Mouse (Mus musculus) midbrain, postnatal 0 days (tissue): ENCODE data around the gene Dnajc1. TPM values are rescaled to one million over a fixed set of nuclear protein-coding genes. Genes with fewer than 3 reads are reported as not detected.

ENCODE experiments used
- ATAC-seq: fragments of 200-750 bp; cut with Nextera tagmentation; 2 replicates; pipeline ENCODE4 v1.8.0; 2017; ENCODE audit warnings: moderate number of reproducible peaks, mild to moderate bottlenecking, moderate TSS enrichment, moderate library complexity; ENCODE audit not compliant: low FRiP score
- DNase-seq: peaks from one replicate; pipeline ENCODE4 v3.0.0-alpha.2; 2015; ENCODE audit warnings: low spot score
- H3K27ac ChIP-seq: fragments of 300-500 bp; sonication (generic); 2 replicates; pipeline ENCODE4 v1.5.1; 2014; ENCODE audit warnings: low read depth, mild to moderate bottlenecking, low read length, mixed read lengths
- H3K27me3 ChIP-seq: fragments of 300-500 bp; sonication (generic); 2 replicates; pipeline ENCODE4 v1.6.1; 2014; ENCODE audit warnings: low read length, control low read depth, mixed read lengths; ENCODE audit not compliant: insufficient read depth
- H3K36me3 ChIP-seq: fragments of 300-500 bp; sonication (generic); 2 replicates; pipeline ENCODE4 v1.6.1; 2014; ENCODE audit warnings: low read length, control low read depth, mixed read lengths; ENCODE audit not compliant: insufficient read depth
- H3K4me1 ChIP-seq: fragments of 300-500 bp; sonication (generic); 2 replicates; pipeline ENCODE4 v1.6.1; 2014; ENCODE audit warnings: mild to moderate bottlenecking, control low read depth, antibody characterized with exemption, low read length, mixed read lengths; ENCODE audit not compliant: insufficient read depth
- H3K4me2 ChIP-seq: fragments of 300-500 bp; sonication (generic); 2 replicates; pipeline ENCODE4 v1.6.1; 2014; ENCODE audit warnings: low read depth, mild to moderate bottlenecking, low read length, mixed read lengths; ENCODE audit not compliant: poor library complexity, severe bottlenecking
- H3K4me3 ChIP-seq: fragments of 300-500 bp; sonication (generic); 2 replicates; pipeline ENCODE4 v1.5.1; 2014; ENCODE audit warnings: low read depth, mild to moderate bottlenecking, low read length, moderate library complexity
- H3K9ac ChIP-seq: fragments of 300-500 bp; sonication (generic); replicated peaks from 2 replicates; pipeline ENCODE4 v1.6.1; 2014; ENCODE audit warnings: mild to moderate bottlenecking, low read length, moderate library complexity, mixed read lengths; ENCODE audit not compliant: poor library complexity, severe bottlenecking
- H3K9me3 ChIP-seq: fragments of 300-500 bp; sonication (generic); 2 replicates; pipeline ENCODE4 v1.6.1; 2016; ENCODE audit warnings: low read length, control low read depth
- CTCF ChIP-seq: IDR thresholded peaks from 2 replicates; pipeline ENCODE4 v1.5.1; 2016; ENCODE audit warnings: antibody characterized with exemption, mild to moderate bottlenecking
- WGBS: fragments of 180-500 bp; shearing (Covaris S2); extraction: QIAGEN DNeasy Blood & Tissue Kit; methylation state at CpG from one replicate; pipeline ENCODE4 v1.1.7; 2014; 5-methylcytosine and 5-hydroxymethylcytosine counted together
- polyA plus RNA-seq: library from polyadenylated mRNA; unstranded; fragments of >200 nt; fragmentation: Nextera tagmentation; extraction: Ambion mirVana; gene quantifications from 2 replicates; pipeline ENCODE4 v1.2.1, GENCODE M21; 2015
- total RNA-seq: library from RNA; depleted of rRNA; stranded (reverse); fragments of >200 nt; gene quantifications from 2 replicates; pipeline ENCODE4 v1.2.3, GENCODE M21; 2014

The Dnajc1 gene
- total and polyA plus RNA-seq, 2 experiments from 2014 or later: 14.4 to 19.1 TPM

DNA sequence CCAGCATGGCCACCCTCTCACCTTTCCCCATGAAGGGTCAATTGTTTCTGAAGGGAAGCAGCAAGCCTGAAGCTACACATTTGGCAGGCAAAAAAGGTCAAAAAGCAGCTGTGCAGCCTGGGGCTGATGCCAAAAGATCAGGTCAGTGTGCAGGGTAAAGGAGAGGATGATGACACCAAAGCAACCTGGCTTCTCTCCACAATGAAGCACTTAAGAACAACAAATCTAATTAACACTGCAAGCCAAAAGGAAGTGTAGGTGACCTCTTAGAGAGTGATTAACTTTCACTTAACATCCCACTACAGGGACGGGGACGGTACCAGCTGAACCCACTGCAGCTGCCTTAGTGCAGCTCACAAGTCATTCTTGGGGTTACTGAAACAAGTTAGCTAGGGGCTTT is 163.4 kb downstream of the Dnajc1 start:
- H3K27me3 ChIP-seq: no peaks in the 10 kb centered on the region
- DNase-seq: no peak
- H3K4me1 ChIP-seq: no peaks in the 10 kb centered on the region
- no peaks in the 10 kb centered on the region for H3K36me3 ChIP-seq
- H3K9ac ChIP-seq: no peak overlapping the region
- ATAC-seq: no peak
- H3K4me3 ChIP-seq: no peak overlapping the region
- H3K27ac ChIP-seq: no peak overlapping the region
- WGBS: 34% methylated on average over 2 of the region's 2 CpGs
- H3K9me3 ChIP-seq: no peaks in the 10 kb centered on the region
- H3K4me2 ChIP-seq: no peak overlapping the region
- TF ChIP-seq CTCF: no peak

DNA sequence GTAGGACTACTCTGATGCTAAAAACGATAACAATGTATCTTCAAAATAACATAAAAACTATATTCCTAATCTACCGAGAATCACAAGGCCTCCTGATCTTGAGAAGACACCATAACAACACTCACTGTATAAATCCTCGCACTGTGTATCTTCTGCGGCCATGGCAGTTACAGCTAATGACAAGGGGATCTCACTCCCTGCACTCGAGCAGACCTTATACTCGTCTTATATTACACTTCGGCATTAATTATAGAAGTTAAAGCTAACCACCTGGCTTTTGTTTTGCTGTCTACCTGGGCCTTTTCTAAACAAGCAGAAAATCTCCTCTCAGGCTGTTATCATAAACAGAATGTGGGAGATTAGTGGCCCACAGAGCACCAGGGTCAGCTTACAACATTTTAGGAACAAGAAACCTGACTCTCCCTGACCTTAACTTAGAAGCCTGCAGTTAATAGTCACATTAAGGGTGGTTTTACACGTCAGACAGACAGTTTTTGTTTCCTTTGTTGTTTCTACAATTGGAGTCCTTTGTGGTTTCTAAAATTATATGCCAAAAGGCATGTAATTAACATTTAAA is 164.1 kb downstream of the Dnajc1 start:
- no peak for DNase-seq
- Histone ChIP-seq H3K4me1 (no peaks in the 10 kb centered on the region), H3K4me3 (no peak overlapping the region), H3K27me3 (no peaks in the 10 kb centered on the region), H3K9ac (no peak overlapping the region), H3K9me3 (no peaks in the 10 kb centered on the region), H3K4me2 (no peak overlapping the region), H3K36me3 (no peaks in the 10 kb centered on the region), H3K27ac (no peak overlapping the region)
- ATAC-seq: no peak
- WGBS: 80% methylated on average over 8 of the region's 8 CpGs
- TF ChIP-seq CTCF: no peak

DNA sequence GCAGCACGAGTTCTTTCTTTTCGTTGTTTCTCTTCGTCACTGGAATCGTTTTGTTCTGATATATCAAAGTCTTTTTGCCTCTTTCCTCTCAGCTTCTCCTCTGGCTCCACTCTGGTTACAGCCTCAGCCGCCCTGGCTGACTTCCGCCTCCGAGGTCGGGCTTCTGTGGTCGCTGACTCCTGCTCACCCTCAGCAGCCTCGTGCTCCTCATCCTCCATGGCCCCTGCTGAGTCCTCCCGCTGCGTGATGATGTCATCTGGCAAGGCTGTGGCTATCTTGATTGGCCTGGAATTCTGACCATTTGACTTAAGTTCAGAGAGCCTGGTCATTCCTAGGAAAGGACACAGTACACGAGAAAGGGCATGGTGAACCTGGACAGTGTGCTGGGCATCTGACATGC is 173.1 kb downstream of the Dnajc1 start:
- no peaks in the 10 kb centered on the region for H3K4me1 ChIP-seq
- no peak for TF ChIP-seq CTCF
- no peak overlapping the region for H3K27ac ChIP-seq
- no peak overlapping the region for H3K4me3 ChIP-seq
- H3K4me2 ChIP-seq: no peak overlapping the region
- no peaks in the 10 kb centered on the region for H3K9me3 ChIP-seq
- H3K9ac ChIP-seq: no peak overlapping the region
- ATAC-seq (no peak), DNase-seq (no peak)
- H3K36me3 ChIP-seq: peaks cover 22% of the 10 kb centered on the region
- 82% methylated on average over 13 of the region's 13 CpGs for WGBS
- H3K27me3 ChIP-seq: no peaks in the 10 kb centered on the region

DNA sequence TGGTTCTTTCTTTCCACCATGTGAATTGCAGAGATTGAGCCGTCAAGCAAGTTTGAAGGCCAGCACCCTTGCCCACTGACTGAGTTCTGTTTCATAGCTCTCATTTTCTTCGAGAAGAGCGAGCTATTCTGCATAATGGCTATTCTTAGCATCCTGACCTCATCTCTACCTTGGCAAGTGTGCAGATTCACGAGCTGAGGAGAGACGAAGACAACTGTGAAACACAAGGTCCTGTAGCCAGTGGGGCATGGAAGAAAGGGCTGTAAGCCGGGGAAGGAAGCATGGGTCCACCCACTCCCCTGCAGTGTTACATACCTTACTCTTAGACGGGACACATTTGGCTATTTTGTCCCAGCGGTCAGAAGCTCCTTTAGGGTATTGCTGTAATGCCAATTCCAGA is 173.5 kb downstream of the Dnajc1 start:
- Histone ChIP-seq H3K4me2 (no peak overlapping the region), H3K9me3 (no peaks in the 10 kb centered on the region), H3K27me3 (no peaks in the 10 kb centered on the region), H3K36me3 (peaks cover 24% of the 10 kb centered on the region), H3K4me1 (no peaks in the 10 kb centered on the region), H3K9ac (no peak overlapping the region), H3K4me3 (no peak overlapping the region), H3K27ac (no peak overlapping the region)
- DNase-seq (no peak), ATAC-seq (no peak)
- no peak for TF ChIP-seq CTCF
- 72% methylated on average over 8 of the region's 8 CpGs for WGBS

- 65% methylated on average over 5 of the region's 5 CpGs for WGBS
- Histone ChIP-seq H3K36me3 (peaks cover 24% of the 10 kb centered on the region), H3K4me1 (no peaks in the 10 kb centered on the region), H3K27ac (no peak overlapping the region), H3K4me2 (no peak overlapping the region), H3K9me3 (no peaks in the 10 kb centered on the region), H3K27me3 (no peaks in the 10 kb centered on the region), H3K4me3 (no peak overlapping the region), H3K9ac (no peak overlapping the region)
- TF ChIP-seq CTCF: no peak
- ATAC-seq (no peak), DNase-seq (no peak)
Observed at GRCm38 (mm10) chr2:18218500-18218899, 174.1 kb downstream of the Dnajc1 start.

- 74% methylated on average over 3 of the region's 3 CpGs for WGBS
Observed at GRCm38 (mm10) chr2:18217867-18218266, 174.8 kb downstream of the Dnajc1 start.

More at GRCm38 (mm10) chr2:18217867-18218266, 174.8 kb downstream of the Dnajc1 start:
- Histone ChIP-seq H3K27me3 (no peaks in the 10 kb centered on the region), H3K9ac (no peak overlapping the region), H3K9me3 (no peaks in the 10 kb centered on the region), H3K4me2 (no peak overlapping the region), H3K36me3 (peaks cover 24% of the 10 kb centered on the region), H3K4me3 (no peak overlapping the region), H3K27ac (no peak overlapping the region), H3K4me1 (no peaks in the 10 kb centered on the region)
- DNase-seq: peak; percentile 49
- peak; percentile 36 for TF ChIP-seq CTCF
- peak; percentile 55; the same call in 1 of the 2 replicates for ATAC-seq
